Mouse (Mus musculus): Measurements from ENCODE around the gene Clybl.
A peak's percentile ranks its signal among the peaks of the same experiment; 100 is the strongest.

The Clybl gene

GRCm38 (mm10) chr14:122389684-122390370 lies 208.3 kb downstream of the Clybl start:
- DNase-seq, result peak; percentile 56

DNA sequence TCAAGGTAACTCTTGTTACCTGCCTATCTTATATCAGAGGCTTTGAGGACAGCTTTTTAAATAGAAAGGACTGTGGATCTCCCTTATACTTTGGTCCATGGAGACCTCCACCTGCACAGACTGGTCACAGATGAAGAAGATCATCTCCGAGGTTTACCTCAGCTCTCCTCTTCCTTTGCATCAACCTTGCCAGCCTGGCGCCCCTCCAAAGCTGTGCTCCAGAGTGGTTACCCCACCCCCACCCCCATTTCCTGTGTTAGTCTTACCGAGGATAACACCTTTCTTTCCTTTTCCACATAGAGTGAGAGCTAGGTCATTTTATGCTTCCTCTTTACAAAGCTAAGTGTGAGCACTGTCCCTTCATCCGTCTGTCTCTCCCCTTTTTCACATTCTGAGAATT lies 209.4 kb downstream of the Clybl start:
- DNase-seq, result peak; percentile 62

DNA sequence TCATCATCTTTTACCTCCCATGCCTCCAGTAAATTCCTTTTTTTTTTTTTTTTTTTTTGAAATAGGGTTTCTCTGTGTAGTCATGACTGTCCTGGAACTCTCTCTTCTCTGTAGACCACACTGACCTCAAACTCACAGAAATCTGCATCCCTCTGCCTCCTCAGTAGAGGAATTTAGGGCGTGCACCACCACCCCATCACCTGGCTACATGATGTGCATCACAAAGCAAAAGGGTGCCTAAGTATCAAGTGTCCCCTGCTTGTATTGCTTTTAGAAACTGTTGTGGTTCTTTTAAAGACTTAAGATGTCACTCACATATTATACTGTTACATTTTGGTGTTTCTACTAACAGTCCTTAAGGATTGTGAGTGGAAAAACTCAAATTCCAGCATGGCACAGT lies 211.6 kb downstream of the Clybl start:
- no peak for DNase-seq

DNA sequence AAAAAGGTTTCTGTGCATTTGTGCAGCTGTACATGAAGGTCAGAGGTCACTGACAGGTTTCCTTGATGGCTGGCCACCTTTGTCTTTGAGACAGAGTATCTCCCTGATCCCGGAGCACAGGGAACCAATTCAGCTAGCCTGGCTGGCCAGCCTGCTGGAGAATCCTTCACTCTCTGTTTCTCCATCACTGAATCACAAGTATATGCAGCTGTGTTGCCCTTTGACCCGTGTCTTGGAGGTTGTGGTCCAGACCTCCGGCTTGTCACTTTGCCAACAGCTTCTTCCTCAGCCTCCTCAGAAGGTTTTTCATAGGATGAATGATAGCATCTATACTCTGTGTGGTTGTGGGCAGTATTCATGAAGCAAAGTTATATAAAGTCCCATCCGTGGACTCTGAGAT lies 217.2 kb downstream of the Clybl start:
- no peak for DNase-seq

- no peak for DNase-seq
Observed at GRCm38 (mm10) chr14:122399906-122400305, 218.4 kb downstream of the Clybl start.

- DNase-seq, result no peak
Observed at GRCm38 (mm10) chr14:122401886-122402285, 220.4 kb downstream of the Clybl start.

DNA sequence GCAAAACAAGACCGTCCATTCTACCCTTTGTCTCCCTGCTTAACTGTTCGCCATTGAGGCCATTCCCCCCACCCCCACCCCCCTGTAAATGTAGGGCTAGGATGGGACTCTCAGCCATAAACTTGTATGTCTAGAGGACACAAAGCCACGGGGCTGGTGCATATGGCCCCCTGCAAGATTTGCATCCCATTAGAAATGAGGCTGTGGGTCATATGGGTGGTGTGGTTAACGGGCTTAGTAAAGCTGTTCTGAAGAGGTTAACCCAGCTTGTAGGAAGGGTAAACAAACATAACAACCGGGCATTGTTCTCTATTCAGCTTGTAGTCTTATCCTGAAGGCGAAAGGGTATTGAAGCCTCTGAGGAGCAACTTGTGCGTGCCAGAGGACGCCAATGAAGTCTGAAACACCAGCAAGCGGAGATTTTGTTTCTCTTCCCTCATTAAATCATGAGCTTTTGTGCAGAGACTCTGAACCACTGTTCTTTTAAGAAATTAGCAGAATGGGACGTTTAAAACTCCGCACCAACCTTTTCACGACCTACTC lies 221.3 kb downstream of the Clybl start:
- no peak for DNase-seq

- DNase-seq, result no peak
Observed at GRCm38 (mm10) chr14:122403422-122403940, 222.0 kb downstream of the Clybl start.

DNA sequence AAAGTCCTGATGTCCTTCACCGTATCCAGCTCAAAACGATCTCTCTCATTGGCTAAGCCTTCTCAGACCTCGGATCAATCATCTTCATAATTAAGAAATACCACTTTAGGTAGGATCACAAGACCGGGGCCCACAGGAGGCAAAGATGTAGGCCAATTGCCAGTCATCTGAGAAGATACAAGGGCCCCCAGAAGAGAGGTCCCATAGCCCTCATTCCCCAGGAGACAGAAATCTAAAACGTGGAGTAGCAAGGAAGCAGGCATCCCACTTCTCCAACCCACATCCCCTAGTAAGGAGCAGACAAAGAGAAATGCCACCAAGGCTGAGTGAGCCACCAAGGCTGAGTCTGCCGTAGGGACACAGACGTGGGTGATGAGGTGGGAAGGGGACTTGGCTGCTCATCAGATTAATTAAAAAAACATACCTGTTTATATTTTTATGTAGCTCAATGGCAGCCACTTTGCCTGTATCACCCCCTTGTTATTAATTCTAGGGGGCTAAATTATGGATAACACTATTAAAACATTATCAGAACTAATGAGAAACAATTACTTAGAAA lies 223.2 kb downstream of the Clybl start:
- no peak for DNase-seq

DNA sequence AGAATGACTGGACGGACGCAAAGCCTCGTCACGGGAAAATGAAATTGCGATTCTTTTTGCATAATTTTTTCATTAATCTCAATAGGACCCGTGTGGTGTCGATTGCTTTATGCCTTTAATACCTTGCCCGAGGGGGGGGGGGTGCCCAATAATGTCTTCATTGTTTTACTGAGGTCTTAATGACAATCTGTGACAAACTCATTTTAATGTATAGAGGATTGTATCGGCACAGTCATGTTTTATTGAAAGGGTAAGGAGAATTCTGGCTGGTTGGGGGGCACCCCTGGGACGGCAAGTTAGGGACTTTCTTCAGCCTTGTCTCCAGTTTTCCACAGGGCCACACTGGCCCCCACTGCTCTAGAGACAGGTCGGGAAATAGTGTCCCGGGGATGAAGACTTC lies 223.7 kb downstream of the Clybl start:
- no peak for DNase-seq

- no peak for DNase-seq
Observed at GRCm38 (mm10) chr14:122405897-122406540, 224.5 kb downstream of the Clybl start.

DNA sequence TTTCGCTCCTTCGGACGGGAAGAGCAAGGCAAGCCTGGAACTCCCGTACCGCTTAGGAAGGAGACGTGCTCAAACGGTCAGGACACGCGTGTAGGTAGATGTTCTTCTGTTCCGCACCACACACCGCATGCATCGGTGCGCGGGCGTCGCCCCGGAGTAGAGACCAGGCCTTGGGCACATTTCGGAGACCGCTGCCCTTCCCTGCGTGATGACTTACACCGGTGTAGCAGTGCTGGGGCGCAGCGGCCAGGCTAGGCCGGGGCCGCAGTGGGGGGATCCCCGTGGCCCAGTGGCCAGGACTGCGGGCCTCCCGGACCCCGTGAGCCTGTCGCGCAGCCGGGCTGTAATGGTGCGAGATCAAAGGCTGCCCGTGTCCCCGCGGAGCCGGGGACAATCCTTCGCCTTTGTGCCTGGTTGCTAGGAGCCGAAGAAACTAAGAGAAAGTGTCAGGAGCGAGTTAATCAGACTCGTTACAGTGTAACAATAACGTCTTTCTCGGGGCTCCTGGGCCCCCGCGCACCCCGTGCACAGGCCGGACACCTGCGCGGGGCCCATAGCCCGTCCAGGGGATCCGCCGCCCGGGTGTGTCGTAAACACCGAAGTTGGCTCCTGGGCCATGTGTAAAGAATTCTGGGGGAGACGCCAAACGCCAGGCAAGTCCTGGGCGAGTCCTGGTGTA lies 225.2 kb downstream of the Clybl start:
- peak; percentile 49 for DNase-seq

GRCm38 (mm10) chr14:122412841-122413541 lies 231.5 kb downstream of the Clybl start:
- no peak for DNase-seq

GRCm38 (mm10) chr14:122413542-122413928 lies 232.0 kb downstream of the Clybl start:
- DNase-seq, result no peak

- no peak for DNase-seq
Observed at GRCm38 (mm10) chr14:122414786-122415185, 233.3 kb downstream of the Clybl start.

DNA sequence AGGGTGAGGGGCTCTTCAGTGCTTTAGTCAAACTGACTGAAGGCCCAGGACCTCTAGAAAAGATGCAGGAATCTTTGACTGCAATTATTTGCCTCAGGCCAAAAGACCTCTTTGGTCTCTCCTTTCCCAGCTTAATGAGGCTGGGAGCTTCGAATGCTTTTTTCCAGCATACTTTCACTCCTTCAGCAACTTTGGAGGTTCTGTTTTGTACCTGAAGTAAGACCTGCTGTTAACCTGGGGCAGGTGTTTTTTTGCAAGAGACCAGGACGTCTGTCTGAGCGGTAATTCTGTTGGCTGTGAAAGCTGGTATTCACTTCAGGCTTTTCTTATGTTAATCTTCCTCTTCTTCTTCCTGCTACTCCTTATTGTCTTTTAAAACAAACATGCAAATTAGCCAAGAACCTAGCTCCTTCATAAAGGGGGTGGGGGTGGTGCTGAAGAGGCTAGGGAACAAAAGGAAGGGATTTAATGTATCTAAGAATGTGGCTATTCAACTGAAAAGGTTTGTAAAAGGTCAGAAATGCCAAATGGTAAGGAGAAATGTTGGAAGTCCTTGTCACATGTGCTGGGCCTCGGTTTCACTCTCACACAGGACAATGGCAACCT lies 234.8 kb downstream of the Clybl start:
- DNase-seq, result no peak

DNA sequence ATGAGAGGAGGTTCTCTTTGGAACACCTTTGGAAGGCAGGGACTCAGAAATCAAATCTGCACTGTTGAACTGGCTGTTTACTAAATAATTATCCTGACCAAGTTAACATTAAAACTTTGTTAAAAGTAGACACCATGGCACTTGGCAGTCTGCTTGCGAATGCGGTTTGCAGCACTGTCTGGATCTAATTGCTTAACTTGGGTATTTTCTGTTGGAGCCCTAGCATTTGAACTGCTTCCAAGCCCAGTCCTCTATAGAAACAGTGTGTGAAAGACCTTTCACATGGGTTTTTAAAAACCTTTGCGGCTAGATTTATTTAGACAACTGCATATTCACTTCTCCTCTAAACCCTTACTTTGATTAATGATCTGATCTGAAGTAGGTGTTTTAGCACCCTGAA lies 242.9 kb downstream of the Clybl start:
- no peak for DNase-seq

DNA sequence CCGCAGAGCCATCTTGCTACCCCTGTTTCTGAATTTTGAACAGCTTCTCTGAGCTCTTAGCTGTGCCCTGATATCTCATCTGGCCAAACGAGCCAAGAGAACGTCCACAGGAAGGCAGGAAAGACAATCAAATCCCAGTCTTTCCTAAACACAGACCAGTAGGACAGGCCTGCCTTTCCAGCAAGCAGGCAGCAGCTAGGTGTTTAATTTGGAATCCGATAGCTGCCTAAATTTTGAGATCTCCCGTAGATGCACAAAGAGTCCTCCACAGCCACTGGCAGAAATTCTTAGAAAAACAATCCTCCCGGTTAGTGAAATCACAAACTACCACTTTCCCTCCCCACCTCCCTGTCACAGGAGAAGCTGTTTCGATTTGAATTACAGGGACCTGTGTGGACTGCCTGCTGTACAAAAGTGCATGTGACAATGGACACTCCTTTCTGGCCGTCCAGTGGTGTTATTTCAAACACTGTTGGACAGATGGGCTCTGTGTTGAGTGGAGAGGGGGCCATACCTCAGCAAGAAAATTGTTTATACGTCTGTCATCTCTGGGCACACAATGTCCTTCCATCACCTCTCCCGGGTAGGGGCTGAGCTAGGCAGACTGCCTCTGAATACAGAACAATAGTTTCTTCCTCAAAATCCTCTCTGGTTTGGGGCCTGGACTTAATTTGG lies 245.2 kb downstream of the Clybl start:
- DNase-seq, result no peak

GRCm38 (mm10) chr14:122427204-122427560 lies 245.7 kb downstream of the Clybl start:
- no peak for DNase-seq

DNA sequence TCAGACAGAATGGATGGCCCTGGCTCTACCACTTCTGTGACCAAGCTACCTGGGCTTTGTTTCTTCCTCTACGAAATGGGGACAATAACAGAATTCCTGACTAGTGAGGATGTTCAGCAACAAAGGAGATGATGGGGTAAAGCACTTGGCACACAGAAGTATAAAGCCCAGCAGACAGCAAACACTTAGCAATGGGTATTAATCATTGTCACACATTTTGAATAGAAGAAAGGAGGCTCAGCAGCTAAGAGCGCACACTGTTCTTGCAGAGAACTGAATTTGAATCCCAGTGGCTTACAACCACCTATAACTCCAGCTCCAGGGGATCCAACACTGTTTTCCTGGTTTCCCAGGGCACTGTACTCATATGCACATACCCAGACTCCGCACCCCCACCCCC lies 246.2 kb downstream of the Clybl start:
- no peak for DNase-seq

DNA sequence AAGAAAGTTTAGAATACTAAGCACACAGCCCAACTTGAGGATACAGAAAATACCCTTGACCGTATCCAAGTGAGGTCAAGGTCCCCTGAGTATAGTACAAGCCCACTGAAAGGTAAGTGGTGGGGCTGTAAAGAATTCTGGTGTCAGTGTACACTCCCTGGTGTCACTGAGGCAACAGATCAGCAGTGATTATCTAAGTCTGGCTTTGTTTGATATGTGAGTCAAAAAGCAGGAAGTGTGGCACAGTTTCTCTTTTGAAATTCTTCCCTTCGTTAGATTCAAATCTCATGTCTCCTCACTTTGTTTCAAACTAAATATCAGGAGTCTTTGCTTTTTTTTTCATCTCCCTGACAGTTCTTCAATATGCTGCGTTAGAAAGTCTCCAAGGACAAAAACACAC lies 251.1 kb downstream of the Clybl start:
- no peak for DNase-seq

DNA sequence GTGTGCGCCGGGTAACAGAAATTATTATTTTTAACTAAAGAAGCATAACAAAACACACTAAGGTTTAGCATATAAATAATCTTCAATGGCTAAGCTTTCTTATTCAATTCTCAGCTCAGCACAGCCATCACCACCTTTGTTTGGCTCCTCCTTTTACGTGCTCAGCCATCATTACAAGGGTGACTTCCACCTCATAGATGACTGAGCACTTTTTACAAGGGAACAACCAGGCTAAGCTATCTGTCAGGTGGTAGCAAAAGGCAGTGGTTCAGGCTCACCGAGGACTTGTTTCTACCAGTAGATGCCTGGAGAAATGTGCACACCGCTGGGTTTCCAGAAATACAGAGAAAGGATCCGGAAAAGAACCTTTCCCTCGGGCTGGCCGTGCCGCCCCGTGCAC lies 252.5 kb downstream of the Clybl start:
- DNase-seq, result no peak
